Mouse (Mus musculus) testis, postnatal 14 days (tissue): Measurements from ENCODE around the gene Ssxb3.
"Not testable (repeated sequence)": the region's sequence is repeated elsewhere in the genome, so short reads cannot be mapped to it uniquely, and the experiment has no call there.

ENCODE experiments used
- DNase-seq: peaks from one replicate; pipeline ENCODE4 v3.0.0; 2021; ENCODE audit warnings: low spot score

The Ssxb3 gene

GRCm38 (mm10) chrX:8591716-8592115 is at the start of gene Ssxb3:
Gene Ssxb3 (minus strand): TSS chrX:8591816.
- not testable (repeated sequence) for DNase-seq

GRCm38 (mm10) chrX:8548155-8548554 is 43.5 kb downstream of the Ssxb3 start, which contains the start of gene Ssxb6:
Gene Ssxb6 (minus strand): TSS chrX:8548255.
- not testable (repeated sequence) for DNase-seq
